Mouse (Mus musculus): ENCODE data around the gene Olfr1507.

The Olfr1507 gene

DNA sequence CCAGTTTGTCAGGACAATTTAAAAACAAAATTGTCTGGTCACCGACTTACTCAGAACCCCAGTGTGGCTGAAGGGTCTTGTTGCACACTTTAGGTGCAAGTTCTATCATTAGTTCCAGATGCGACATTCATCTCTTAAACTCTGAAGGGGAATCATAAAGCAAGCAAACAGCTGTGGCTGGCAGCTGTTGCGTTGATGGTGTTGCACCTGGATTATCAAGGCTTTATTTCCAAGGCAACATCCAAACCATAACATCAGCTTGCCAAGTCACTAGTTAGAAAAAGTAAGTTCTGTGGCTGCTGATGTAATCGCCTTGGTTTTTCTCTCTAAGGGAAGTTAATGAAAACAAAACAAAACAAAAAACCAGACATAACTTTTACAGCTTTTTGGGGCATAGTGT, at the start of gene Olfr1507:
Olfr1507 (minus strand) TSS at position 234 of the 400 bp plus-strand sequence.
- DNase-seq (ENCODE audit: low spot score in 2 of 2): no peak

DNA sequence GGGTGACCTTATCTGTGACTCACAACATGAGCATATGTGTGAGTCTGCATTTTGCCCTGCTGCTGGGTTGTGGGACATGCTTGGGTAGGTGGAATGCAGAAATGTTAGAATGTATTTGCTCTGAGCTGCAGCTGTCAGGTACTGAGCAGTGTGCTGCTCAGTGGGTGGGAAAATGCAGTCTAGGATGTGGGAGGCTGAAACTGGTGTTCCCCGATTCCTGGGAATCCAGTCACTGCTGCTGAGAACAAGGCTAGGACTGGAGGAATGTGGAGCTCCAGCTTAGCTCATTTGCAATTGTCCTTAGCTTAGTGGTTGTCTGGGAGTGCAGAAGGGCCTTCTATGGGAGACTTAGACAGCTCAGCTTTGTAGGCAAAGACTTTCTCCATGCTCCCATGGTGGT, 37.8 kb upstream of the Olfr1507 start:
- DNase-seq (ENCODE audit: low spot score in 2 of 2): no peak

DNA sequence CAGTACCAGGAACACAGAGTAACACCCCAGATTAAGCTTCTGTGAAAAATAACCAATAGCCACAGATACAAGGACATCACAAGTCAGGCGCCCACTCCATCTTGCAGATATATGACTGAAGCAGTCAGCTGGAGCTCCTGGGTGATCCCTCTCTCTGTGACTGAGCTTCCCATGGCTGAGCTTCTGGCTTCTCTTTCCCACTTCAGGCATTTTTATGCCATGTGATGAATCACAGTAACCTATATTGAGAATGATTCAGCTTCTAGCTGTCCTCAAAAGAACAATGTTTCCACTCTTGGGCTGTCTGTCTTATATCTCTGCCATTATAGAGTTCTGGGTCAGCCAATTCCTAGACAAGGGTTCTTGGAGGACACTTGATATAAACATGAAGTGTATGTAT, 29.4 kb upstream of the Olfr1507 start:
- DNase-seq (ENCODE audit: low spot score in 2 of 2): no peak

DNA sequence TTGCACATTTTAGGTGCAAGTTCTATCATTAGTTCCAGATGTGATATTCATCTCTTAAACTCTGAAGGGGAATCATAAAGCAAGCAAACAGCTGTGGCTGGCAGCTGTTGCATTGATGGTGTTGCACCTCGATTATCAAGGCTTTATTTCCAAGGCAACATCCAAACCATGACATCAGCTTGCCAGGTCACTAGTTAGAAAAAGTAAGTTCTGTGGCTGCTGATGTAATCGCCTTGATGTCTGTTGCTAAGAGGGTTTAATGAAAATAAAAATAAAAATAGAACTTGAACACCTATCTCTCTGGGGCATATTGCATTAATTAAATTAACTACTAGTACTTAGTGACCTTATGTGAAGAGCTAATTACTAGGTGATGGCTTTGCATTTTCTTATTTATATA, 28.2 kb downstream of the Olfr1507 start, which contains the start of gene Olfr1508:
Olfr1508 (minus strand) TSS at position 101 of the 400 bp plus-strand sequence.
- no peak for DNase-seq (ENCODE audit: low spot score in 2 of 2)

DNA sequence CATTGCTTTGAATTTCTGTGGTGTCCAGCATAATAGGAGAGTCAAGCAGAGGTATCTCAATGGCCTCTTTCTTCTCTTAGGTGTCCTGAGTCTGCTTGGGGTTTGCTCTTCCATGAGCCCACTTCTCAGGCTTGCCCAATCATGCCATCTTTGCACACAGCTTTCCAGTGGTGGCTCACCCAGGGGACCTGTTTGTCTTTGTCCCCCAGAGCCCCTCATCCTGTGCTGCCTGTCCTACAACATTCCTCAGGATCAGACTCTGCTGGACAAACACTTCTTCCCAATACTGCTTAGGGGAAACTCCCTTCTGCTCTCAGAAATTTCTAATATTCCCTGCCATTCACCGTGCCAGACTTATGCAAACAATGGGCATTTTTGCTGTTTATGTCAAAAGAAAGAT, 29.8 kb downstream of the Olfr1507 start:
- no peak for DNase-seq (ENCODE audit: low spot score in 2 of 2)

DNA sequence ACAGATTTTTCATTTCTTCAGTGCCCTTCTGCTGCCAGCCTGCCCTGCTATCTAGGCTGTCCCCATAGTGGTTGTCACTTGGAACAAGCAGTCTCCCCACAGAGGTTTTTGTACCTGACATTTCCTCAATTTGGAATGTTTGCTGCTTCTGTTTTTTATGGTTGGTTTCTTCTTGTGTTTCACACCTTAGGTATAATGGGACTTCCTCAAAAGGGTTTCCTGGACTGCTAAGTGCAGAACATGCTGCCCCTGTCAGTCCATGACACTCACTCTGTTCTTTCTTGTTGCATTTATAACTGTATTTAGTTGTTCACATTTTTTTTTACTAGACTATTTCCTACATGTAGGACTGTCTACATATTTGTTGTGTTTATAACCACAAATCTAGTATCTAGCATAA, 33.6 kb downstream of the Olfr1507 start:
- DNase-seq (ENCODE audit: low spot score in 2 of 2): no peak

DNA sequence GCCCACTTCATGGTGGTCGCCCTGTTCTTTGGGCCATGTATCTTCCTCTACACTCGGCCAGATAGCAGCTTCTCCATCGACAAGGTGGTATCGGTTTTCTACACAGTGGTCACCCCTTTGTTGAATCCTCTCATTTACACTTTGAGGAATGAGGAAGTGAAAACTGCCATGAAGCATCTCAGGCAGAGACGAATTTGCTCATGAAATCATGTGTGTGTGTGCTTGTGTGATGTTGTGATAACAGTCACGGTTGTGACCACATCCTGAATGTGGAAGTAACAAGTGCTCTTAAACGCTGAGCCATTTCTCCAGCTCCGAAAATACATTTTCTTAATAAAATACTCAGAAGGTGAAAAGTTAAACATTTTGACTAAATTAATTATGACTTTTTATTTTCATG, 44.4 kb downstream of the Olfr1507 start:
- no peak for DNase-seq (ENCODE audit: low spot score in 2 of 2)

DNA sequence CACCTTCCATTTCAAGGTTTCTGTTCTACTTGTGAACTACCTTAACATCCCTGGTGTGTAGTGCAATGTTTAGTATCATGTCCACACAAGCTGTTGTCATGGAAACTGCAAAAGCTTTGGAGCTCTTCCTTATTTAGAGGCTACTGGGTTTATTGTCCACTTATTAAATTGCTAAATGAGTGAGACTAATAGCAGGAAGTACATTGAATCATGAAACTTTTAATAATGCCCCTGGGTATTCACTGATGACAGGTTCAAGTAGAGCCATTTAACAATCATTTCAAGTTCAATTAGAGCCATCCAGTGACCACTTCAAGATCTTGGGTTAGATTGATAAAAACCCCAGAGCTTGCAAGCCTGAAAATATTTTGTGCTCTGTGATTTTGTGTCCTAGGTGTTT, 52.9 kb downstream of the Olfr1507 start, which contains the start of gene Olfr1509:
Olfr1509 (plus strand) TSS at position 301 of the 400 bp plus-strand sequence.
- DNase-seq (ENCODE audit: low spot score in 2 of 2): no peak

All from cerebellum, postnatal 4 days (tissue).